Mouse (Mus musculus): ENCODE measurements around the gene Plekhg1.

DNA sequence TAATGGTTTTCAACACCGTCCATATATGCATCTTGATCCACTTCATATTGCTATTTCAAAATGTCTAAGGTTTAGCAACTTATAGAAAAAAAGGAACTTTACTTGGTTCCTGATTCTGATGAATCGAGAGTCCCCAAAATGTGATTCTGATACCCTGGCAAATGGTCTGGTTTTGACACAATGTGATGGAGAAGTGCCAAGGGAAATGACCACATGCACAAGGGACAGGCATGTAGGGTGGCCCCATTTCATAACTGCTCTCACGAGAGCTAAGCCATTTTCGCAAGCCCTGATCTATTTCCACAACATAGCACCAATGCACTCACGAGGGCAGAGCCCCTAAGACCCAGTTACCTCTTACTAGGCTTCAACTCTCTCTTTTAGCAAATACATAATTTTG lies 42.7 kb upstream of the Plekhg1 start:
- TF ChIP-seq EP300 (optimal IDR thresholded peaks at IDR 0.05): no peak
- no peak for TF ChIP-seq CTCF (IDR thresholded peaks at IDR 0.05; ENCODE audit: low read depth)
